Mouse (Mus musculus): ENCODE data around the gene 4930524B15Rik.
"Not testable (repeated sequence)": the region's sequence is repeated elsewhere in the genome, so short reads cannot be mapped to it uniquely, and the experiment has no call there.

Gene 4930524B15Rik

DNA sequence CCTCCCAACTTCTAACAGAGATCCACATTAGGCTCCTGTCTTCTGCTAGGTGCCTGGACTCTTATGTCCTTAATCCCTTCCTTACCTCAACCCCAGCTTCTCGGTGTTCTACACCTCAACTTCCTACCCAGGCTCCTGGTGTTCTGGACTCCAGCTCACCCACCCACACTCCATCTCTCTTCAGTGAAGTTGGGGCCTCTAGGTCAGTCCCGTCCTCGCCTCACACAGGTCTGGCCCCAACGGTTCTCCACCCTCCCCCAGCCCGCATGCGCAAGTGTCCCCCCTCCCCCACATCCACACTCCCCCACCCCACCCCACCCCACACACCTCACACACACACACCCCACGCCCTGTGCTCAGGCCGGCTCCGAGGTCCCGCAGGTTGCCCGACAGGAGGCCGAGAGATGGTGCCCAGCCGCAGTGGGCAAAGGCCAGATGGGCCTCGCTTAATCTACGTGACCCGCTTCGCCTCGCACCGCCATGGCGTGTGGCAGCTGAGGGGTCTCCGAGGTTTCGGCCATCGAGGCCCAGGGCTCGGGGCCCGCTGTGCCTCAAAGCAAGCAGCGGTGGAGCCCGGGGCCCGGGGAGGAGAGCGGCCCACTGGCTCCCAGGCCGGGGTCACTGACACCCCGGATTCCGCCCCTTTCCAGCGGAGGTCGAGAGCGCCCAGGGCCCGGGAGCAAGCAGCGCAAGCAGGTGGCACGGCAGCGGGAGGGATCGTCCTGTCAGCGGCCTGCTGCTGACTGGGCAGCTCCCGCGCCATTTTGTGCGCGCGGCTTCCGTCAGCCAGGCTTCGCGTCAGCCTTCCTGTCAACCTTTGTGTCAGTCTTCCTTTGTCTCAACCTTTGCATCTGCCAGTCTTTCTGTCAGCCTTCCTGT, at the start of gene 4930524B15Rik:
Gene 4930524B15Rik (plus strand): TSS at position 337 of the 879 bp plus-strand sequence.
- DNase-seq (ENCODE audit: low spot score), result no peak

DNA sequence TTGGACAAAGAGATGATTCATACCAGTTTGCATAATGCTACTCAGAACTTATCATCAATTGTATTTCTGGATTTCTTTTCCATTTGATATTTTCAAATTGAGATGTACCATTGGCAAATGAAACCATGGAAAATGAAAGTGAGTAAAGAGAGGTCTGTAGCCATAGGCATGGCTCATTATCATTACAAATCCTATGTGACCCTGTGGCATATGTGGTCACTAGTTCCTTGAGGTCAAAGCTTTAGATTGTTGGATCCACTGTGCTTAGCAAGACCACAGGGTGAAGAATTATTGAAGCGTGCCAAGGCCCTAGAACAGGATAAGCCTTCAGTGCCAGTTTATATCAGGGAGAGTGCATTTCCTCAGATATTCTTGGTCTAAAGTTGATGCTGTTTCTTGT, 47.6 kb upstream of the 4930524B15Rik start:
- no peak for DNase-seq (ENCODE audit: low spot score)

DNA sequence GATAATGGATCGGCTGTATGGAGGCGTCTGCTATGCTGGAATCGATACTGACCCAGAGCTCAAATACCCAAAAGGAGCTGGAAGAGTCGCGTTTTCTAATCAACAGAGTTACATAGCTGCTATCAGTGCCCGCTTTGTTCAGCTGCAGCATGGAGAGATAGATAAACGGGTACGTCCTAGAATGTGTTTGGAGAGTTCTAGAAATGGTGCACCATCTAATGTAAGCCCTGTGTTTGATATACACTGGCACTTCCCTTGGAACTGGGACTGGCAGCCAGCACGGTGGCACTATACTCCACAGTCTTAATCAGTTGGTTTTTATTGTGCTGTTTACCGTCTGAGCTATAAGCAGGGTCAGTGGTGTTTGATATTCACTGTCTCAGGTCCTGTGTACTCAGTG, 35.3 kb upstream of the 4930524B15Rik start:
- DNase-seq (ENCODE audit: low spot score), result no peak

DNA sequence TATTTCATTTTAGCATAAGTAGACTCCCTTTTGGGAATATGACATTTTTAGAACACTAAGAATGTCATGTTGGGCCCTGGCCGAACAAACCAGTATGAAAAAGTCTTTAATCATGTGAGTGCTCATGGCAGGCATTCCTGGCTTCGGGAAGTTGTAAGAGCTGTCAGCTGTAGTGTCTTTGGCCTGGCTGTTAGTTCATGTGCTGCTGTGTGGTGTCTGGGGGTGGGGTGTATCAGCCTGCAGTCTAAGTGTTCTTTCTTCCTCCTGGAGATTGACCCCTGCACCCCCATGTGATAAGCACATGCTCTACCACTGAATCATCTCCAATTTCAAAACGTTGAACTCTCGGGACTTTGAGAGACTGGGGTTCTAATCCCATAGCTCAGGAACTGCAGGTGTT, 29.7 kb upstream of the 4930524B15Rik start:
- no peak for DNase-seq (ENCODE audit: low spot score)

DNA sequence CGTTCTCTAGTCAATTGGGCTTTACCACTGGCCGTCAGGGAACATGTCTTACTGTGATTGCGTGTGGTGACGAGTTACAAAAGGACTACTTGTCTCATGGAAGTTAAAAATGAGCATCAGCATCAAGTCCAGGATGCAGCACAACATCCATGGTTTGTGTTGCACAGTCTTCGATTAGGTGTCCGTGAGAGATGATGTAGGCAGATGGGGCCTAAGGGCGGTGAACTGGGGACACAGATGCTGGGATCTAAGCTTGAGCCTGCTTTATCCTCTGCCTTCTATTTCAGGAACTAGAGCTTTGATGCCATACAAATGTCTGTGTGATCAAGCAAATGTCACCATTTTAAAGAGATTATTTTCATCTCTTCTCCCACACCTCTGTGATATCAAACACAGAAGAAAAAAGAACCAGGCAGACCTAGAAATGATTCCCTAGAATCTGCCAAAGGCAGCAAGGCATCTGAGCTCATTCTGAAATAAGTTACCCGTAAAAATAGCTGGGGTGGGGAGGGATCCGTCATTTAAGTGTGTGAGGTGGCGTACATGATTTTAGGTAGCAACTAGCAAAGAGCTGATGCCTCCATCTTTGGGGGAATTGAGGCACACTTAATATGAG, 28.4 kb upstream of the 4930524B15Rik start:
- DNase-seq (ENCODE audit: low spot score), result no peak

DNA sequence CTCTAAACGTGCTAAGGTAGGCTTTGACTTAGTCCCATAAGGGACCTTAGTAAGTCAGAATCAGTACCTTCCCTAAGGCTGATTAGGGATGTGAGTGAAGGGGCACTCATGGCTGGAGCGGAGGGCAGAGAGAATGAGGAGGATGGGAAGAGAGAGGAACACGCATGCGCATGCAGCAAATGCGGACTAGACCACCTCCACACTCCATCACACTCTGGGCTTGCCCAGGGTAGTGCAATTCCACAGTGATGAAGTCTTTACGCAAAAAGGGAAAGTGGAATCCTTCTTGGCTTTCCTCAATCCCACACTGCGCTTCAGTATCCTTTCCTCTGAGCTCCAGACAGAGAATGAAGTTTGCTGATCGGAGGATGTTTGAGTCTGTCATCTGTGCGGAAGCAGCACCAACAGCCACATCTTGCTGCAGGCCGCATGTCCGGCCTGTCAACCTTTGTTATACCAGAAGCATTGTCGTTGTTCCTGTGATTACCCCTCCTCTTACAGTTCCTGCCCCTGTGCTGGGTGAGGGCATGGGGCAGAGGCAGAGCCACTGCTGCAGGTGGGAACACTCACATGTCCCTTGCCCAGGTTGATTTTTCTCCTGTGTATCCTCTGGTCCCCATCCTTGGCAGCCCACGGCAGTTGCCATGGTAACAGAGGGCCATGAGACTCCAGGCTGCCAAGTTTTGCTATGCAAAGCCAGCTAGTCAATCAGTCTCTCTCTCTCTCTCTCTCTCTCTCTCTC, 24.3 kb upstream of the 4930524B15Rik start:
- DNase-seq (ENCODE audit: low spot score), result no peak

DNA sequence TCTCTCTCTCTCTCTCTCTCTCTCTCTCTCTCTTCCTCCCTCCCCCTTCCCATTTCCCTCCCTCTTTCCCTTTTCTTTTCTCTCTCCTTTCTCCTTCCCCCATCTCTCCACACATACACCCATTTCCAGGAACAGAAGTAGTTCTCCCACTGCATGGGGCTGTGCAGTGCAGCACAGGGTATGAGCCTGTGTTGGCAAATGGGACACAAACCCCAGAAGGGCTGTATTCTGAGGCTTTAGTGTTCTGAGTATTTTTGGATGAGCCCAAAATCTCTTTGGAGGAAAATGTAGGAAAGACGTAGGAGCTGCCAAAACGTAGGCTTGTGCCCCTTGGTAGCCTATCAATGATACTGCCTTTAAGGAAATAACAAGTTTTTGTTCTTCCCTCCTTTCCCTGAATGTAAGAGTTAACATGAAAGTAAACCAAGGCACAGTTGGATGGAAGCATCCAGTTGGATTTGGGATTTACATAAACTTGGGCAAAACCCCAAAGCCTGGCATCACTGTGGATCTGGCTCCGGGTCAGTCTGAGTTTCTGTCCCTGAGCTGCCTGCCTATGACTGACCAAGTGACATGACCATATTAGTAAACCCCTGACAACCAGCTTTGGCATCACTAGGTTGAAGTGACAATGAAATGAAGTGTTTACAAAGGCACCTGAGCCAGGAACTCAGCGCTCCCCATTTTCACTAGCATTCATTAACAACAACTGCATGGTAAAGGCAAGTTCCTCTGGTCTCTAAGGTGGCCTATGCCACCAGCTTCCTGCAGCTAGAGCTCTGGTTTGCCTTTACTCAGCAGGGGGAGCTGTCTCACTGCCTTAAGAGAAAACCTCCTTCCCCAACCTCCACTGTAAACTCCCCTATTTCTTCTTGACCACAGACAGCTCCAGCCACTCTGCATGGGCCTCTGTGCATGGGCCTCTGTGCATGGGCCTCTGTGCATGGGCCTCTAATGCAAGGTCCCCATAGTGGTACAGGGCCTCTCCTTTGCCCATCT, 23.5 kb upstream of the 4930524B15Rik start:
- no peak for DNase-seq (ENCODE audit: low spot score)

DNA sequence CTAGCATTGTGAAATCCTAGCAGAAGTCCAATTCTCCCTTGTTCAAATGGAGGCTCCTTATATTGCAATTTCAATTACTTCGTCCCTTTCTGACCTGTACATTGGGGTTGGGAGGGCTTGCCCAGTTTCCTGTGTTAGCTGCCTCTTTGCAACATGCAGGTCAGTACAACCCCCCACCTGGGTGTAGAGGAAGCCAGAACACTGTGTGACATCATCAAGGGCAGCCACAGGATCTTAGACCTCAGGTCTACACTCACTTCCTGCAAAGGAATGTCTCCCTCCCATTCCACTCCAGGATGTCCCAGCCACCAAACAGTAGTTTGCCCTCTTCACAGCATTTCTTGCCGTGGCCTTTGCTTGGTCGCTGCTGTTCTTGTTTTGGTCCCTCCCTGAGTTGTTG, 19.9 kb upstream of the 4930524B15Rik start:
- DNase-seq (ENCODE audit: low spot score), result no peak

DNA sequence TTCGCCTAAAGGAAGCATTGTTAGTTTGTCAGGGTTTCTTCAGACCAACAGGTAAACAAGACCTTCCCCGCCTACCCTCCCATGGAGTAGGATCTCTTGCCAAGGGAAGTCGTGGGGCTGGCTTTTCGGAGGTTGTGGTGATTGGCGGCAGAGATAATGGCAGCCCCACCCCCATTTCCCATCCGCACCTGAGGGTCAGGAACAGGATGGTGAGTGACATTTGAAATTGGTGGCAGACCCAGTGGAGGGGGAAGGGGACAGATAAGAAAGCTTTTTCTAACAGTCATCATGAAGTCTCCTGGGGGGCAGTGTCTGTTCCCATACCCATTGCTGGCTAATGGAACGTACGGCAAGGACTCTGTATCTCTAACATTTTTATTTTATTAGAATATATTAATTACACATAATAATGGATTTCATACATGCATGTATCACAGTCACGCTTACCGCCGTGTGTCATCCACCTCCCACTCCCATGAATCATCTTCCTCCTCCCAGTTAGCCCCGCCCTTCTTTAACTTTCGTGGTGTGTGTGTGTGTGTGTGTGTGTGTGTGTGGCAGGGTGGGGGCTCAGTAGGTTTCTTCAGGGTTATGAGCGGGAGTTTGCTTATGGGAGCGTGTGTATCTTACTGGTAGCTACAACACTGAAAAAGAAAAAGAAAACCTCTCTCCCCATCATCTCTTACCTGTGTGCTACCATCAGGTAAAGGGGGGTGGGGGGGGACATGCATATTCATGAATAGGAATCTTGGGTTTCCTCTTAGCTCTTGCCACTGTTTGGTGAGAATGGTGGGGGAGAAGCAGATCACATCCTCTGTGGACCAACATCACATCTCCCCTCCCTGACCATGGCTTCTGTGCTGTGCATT, 16.7 kb upstream of the 4930524B15Rik start:
- no peak for DNase-seq (ENCODE audit: low spot score)

DNA sequence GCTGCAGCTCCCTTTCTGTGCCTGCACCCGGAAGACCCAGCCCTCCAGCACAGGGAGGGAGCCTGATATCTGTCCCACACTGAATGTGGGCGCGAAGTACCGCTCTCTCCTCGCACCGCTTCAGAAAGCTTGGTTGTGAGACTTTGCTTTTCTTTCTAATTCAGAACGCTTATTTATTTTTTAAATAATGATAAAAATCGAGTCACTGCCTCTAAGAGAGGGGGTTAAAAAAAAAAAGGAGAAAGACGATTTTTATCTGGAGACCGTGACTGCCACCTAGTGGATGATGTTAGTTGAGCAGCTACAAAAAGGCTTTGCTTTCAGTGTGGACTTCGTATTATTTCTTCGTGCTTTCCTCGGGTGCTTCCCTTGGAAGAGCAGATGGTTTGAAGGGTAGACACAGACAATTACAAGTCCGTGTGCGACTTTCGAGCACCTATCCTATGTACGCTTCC, 16.0 kb upstream of the 4930524B15Rik start:
- DNase-seq (ENCODE audit: low spot score), result peak; percentile 55

DNA sequence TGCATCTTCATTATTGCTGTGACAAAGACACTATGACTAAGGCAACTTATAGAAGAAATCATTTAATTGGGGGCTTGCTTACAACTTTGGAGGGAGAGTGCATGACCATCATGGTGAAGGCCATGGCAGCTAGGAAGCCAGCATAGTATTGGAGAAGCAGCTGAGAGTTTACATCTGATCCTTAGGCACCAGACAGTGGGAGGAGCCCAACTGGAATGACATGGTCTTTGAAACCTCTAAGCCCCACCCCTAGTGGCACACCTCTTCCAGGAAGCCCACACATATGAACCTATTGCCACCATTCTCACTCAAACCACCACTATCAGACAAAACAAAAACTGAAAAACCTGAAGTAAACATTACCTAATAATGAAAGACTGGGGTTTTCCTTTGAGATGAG, 5.3 kb upstream of the 4930524B15Rik start:
- DNase-seq (ENCODE audit: low spot score), result no peak

DNA sequence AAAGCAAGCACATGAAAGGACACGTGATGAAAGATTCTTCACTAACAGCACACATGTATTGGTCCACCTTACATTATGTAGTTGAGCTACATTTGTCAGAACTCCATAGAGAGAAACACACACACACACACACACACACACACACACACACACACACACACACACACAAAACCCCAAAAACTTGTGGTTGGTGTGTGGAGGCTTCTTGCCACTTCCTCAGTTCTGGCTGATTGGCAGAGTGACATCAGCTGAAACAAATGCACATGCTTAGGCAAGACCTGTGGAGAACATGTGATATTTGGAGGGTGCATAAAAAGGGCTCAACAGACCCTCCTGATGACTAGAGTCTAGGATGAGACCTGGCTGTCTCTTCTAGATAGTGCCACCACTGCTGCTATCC, 1.4 kb upstream of the 4930524B15Rik start:
- DNase-seq (ENCODE audit: low spot score), result no peak

DNA sequence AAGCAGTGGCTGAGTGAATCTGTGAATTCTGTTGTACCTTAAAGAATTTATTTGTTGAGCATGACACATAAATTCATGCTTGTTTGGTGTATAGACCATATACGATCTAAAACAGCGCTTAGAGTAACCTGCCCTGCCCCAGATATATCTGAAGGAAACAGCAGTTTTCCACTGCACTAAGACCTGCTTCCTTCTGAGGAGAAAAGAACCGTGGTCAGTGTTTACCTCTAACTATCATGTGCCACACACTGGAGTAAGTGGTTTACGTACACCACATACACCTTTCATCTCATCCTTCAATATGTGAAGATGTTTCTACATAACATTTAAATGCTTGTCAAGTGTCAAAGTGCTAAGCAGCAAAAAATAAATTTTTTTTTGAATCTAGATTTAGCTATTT, 8.7 kb downstream of the 4930524B15Rik start:
- DNase-seq (ENCODE audit: low spot score), result no peak

DNA sequence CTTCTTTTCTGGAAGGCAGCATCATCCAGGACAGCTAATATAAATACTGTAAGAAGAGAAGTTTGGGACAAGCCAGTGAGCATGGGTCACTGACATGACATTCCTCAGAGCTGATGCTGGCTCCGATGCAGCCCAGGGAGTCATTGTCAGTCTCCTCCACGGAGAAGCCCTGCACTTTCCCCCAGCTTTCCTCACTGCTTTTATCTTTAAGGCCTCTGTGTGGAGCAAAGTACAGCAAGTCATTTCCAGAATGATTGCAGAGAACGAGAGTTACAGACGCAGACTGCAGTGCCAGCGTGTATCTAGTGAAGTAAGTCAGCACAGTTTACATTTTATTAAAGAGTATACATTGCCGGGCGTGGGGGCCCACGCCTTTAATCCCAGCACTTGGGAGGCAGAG, 9.4 kb downstream of the 4930524B15Rik start:
- DNase-seq (ENCODE audit: low spot score), result no peak

DNA sequence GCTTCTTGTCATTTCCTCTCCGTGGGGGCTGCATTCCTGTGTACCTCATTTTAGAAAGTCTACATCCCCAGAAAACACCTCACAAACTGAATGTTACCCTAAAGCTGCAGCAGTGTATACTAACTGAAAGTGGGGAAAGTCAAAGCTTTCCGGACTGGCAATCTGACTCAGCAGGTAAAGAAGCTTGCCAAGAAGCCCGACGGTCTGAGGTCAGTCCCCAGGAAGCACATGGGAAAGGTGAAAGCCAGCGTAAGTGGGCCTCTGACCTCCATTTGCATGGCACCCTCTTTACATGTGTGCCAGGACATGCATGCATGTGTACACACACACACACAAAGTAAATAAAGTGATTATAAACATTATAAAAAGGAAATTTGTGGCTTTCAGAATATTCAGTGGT, 10.3 kb downstream of the 4930524B15Rik start:
- no peak for DNase-seq (ENCODE audit: low spot score)

DNA sequence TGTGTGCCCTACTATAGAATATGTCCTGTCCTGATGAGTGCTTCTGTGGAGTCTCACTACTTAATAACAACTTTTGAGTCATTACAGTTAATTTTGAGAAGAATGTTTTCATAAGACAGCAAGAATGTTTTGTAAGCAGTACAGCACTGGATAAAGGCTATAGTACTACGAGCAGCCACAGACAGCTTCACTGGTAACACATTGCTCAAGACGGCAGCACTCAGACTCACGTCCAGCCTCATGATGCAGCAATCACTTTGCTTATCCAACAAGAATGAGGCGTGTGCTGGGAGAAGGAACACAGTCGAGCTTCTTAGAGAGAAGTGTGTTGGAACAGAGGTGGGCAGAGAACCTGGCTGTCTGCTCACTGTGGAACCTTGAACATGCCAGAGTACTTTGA, 10.7 kb downstream of the 4930524B15Rik start:
- DNase-seq (ENCODE audit: low spot score), result no peak

DNA sequence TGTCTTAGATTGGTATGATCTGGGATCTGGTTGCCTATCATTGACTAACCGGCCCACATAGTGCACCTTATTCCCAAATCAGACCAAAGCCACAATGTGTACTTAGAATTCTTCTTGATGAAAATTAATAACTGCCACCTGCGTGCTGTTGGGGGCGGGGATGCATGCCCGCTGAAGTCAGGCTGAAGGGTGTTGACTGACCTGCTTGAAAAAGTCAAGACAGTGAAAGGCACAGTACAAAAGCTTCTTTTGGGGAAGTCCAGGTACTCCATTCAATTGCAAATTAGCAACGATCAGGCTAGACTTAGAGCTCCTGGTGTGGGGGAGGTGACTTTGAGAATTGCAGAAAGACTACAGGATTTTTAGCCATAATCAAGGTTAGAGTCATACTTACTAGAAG, 14.7 kb downstream of the 4930524B15Rik start:
- DNase-seq (ENCODE audit: low spot score), result not testable (repeated sequence)

DNA sequence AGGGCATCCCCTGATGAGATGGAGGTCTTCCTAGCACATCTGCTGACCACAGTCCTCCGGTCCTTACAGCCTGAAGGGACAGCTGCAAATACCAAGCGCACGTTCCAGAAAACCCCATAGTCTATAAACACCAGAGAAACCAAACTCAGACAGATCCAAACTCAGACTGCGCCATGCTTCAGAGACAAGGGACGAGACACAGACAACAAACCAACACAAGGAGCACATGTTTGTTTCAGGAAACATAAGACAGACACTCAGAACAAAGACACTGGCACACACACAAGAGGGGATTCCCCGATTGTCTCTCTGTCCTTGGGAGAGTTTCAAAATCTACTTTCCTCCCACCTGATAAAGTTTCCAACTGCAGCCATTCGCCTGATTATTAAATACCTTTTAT, 16.4 kb downstream of the 4930524B15Rik start:
- DNase-seq (ENCODE audit: low spot score), result no peak

DNA sequence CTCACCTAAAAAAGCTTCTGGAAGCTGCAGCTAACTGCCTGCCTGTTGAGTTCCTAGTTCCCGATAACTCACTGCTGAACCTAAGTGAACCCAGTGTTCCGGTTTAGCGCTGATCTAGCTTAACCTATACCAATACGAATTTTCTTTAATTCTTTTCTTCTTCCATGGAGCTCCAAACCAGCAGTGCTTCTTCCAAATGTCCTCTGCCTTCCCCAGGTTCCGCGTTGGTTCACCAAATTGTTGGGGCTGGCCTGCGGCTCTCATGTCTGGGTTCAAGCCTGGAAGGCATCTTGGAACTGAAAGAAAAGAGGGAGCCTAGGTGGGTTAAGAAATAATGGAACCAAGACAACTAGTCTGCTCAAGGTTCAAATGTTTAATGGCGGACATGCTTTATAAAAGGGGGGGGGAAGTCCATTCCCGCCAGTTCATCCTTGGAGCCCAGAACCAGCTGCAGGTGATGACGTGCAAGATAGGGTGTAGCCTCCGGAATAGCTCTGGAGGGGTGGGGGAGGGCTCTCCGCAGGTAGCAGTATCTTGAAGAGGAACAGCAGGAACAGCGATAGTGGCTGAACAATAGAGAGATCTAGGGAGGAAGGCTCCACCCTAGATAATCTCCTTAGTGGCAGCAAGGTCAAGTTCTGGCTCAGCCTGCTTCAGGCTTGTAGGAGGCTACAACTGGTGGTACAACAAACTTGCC, 17.0 kb downstream of the 4930524B15Rik start:
- not testable (repeated sequence) for DNase-seq (ENCODE audit: low spot score)

DNA sequence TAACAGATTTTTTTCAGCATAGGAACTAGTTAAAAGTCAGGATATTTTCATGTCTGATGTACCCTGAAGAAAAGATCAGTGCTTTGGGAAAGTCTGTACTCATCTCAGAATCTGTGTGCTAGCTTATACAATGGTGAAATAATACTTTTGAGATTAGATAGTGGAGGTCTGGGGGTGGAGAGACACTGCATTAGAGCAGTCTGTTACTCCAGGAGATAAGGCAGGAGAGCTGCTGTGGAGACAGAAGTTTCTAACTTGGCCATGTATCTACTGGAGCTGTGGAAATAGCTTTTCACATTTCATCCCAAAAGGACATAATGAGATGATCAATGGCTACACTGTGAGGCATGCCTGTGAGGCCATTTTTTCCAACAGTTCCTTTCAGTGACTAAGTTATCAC, 17.9 kb downstream of the 4930524B15Rik start:
- no peak for DNase-seq (ENCODE audit: low spot score)
